Mouse (Mus musculus) heart, adult 11 months (tissue): ENCODE measurements around the gene Dnajb4.

Source experiments
- DNase-seq: peaks from one replicate; pipeline ENCODE4 v3.0.0; 2022

Gene Dnajb4

GRCm38 (mm10) chr3:152142989-152143695 lies 67.0 kb downstream of the Dnajb4 start:
- DNase-seq: peak; percentile 86

GRCm38 (mm10) chr3:152142146-152142545 lies 68.0 kb downstream of the Dnajb4 start:
- peak; percentile 52 for DNase-seq

GRCm38 (mm10) chr3:152139308-152139707 lies 70.8 kb downstream of the Dnajb4 start:
- peak; percentile 53 for DNase-seq

GRCm38 (mm10) chr3:152136106-152136505 lies 74.0 kb downstream of the Dnajb4 start:
- peak; percentile 64 for DNase-seq

GRCm38 (mm10) chr3:152133621-152134020 lies 76.5 kb downstream of the Dnajb4 start:
- peak; percentile 98 for DNase-seq

- peak; percentile 43 for DNase-seq
These were observed 79.1 kb downstream of the Dnajb4 start for GRCm38 (mm10) chr3:152130963-152131362.

- DNase-seq: peak; percentile 69
These were observed 80.7 kb downstream of the Dnajb4 start for GRCm38 (mm10) chr3:152129426-152129825.

GRCm38 (mm10) chr3:152128631-152129030 lies 81.5 kb downstream of the Dnajb4 start:
- peak; percentile 51 for DNase-seq
